Mouse (Mus musculus) kidney, postnatal 14 days (tissue): ENCODE measurements around the gene Rcor2.
A peak's percentile ranks its signal among the peaks of the same experiment; 100 is the strongest.

Experiments
- DNase-seq: peaks from one replicate; pipeline ENCODE4 v3.0.0; 2022; ENCODE audit warnings: mixed read lengths

Gene Rcor2

GRCm38 (mm10) chr19:7295071-7295658, 28.0 kb downstream of the Rcor2 start:
- peak; percentile 80 for DNase-seq

- peak; percentile 38 for DNase-seq
These were observed 28.8 kb downstream of the Rcor2 start for GRCm38 (mm10) chr19:7295959-7296358.

GRCm38 (mm10) chr19:7299052-7299451, 31.9 kb downstream of the Rcor2 start:
- no peak for DNase-seq

GRCm38 (mm10) chr19:7300078-7300477, 33.0 kb downstream of the Rcor2 start:
- no peak for DNase-seq

DNA sequence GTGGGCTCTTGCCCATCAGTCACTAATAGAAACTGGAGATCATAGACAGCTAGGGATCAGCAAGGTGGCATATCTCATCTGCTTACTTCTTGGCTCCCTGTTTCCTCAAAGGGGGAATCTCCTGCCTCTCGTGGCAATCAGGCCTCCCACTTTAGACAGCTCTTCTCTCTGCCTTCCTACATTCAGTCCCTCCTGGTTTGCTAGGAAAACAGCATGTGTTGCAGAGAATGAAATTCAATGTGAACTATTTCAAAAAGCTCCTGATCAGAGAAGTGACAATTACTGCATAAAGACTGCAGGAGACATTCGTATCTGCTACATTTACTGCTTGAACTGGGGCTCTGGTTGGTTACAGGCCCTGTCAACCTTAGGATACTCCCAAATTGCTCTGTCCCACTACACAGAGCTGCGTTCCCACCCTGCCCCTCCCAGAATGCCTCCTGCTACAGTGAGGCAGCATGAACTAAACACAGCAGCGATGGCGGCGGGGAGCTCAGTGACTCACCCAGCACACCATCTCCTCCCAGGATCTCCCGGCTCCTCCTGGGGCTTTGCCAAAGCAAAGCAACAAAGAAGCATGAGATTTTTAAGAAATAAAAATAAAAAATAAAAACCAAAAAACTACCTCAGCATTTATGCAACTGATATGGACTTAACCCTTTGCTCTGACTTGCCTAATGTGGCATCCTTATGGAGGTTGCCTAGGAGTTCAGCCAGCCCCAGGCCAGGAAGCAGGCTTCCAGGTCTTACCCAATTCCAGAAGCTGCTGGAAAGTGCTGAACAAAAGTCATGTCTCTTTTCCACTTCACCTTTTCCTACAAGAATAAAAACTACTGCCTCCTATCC, 34.7 kb downstream of the Rcor2 start:
- no peak for DNase-seq

DNA sequence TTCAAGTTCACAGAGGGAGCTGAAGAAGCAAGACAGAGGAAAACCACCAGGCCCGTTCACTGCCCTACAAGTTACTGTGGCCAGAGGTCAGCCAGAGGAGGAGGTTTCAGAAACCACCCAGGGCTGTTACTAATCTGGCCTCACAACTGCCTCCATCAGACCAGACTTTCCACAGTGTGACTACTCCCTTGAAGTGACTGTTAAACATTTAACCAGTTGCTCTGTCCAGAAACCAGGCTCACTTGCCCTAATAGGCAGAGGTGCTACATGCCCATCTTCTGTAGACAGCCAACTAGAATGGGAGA, 35.3 kb downstream of the Rcor2 start:
- peak; percentile 70 for DNase-seq

DNA sequence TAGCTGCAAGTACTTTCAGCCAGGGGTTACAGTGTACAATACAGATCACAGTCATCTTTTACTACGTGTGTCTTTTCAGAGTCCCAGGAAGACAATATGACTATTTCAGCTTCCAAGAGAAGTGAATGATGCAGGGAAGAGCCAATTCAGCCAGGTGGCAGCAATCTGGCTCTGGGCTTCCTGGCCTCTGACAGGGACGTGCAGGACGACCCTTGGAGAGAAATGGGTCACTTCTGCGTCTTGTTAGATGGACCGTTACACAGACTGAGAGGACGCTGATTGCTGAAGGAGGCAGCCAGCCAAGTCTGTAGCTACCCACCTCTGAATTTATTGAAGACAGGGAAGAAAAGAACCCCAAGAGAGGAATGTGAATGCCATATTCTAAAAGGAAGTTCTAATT, 36.7 kb downstream of the Rcor2 start:
- no peak for DNase-seq

DNA sequence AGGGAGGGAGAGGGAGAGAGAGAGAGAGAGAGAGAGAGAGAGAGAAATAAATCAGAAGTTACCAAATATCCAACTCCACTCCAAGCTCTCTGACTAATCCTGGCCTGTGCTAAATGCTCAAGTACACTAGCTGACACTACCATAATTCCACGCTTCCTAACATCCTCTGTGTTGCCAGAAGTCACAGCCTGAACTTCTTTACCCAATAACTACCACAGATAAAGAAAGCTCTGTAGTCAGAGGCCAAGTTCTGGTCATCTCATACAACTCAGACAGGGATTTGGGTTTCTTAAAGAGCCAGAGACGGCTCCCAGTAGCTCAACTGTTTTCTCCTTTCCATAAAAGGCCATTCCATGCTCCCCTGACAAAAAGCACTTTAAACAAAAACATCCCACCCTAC, 37.7 kb downstream of the Rcor2 start:
- DNase-seq: no peak

GRCm38 (mm10) chr19:7305380-7306310, 38.5 kb downstream of the Rcor2 start:
- DNase-seq: peak; percentile 73

DNA sequence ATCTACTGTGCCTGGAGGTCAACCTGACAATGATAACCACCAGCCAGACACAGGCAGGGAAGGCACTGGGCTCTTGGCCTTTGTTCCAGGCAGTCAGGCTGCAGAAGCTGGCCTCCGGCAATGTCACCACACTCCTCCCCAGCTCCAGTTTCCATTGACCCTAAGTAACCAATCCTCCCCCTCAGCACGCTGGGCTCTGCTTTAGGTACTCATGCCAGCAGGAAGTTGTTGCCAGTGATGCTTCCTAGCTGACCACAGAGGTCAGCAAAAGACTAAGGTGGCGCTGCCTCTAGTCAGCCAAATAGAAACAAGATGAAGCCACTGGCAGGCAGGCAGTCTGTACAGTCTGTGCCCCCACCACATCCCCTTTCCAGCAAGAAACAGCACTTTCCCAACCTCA, 39.8 kb downstream of the Rcor2 start:
- DNase-seq: peak; percentile 52

GRCm38 (mm10) chr19:7307995-7308770, 41.1 kb downstream of the Rcor2 start:
- DNase-seq: peak; percentile 87

DNA sequence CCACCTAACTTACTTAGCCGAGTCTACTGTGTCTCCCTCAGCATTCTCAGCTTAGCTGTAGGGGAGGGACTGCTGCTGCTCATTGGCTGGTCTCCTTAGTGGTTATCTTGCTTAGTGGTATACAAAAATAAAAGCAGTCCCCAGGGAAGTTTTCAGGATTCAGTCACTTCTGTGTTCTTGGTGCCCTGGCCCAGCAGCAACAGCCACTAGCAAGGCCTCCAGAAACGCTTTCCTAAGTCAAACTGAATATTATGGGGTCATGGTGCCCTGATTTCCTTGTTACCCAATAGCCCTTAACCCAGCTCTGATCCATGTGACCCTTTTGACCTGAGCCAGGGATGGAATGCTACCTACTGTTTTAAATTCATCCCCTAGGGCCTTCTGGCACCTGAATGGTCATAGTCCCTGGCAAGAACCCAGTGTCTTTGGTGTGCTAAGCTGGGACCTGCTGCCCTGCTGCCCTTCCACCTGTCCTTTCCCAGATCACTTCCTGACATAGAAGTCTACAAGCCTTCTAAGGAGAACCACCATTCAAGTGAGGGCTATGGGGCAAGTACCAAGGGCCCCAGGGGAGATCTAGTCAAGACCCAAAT, 42.7 kb downstream of the Rcor2 start:
- DNase-seq: peak; percentile 78

GRCm38 (mm10) chr19:7310704-7311103, 43.6 kb downstream of the Rcor2 start:
- DNase-seq: peak; percentile 84

- DNase-seq: no peak
These were observed 44.2 kb downstream of the Rcor2 start for GRCm38 (mm10) chr19:7311306-7311705.

- no peak for DNase-seq
These were observed 46.5 kb downstream of the Rcor2 start for GRCm38 (mm10) chr19:7313660-7314059.

DNA sequence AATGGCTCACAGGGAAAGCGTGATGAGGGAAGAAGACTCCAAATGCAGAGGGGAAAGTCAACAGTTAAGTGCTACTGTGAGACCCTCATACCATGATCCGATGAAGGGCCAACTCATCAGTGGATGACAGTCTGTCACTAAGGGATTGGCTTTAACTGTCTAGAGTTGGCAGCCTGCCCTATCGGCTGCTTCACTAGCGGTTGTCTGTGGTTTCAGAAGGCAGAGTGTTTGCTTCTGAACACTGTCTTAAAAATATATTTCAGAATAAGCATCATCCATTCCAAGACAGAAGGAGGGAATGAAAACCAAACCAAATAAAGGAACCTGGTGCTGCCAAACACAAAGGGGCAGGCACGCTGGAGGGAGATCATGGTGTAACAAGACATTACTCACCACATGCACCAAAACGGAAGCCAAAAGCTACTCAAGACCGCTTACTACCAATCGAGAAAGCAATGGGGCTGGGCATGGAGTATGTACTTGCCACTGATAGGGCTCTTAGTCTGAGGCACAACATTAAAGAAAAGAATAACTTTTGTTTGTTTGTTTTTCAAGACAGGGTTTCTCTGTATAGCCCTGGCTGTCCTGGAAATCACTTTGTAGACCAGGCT, 48.0 kb downstream of the Rcor2 start:
- no peak for DNase-seq

- DNase-seq: no peak
These were observed 48.5 kb downstream of the Rcor2 start for GRCm38 (mm10) chr19:7315587-7315984.

GRCm38 (mm10) chr19:7316822-7317221, 49.7 kb downstream of the Rcor2 start:
- no peak for DNase-seq

DNA sequence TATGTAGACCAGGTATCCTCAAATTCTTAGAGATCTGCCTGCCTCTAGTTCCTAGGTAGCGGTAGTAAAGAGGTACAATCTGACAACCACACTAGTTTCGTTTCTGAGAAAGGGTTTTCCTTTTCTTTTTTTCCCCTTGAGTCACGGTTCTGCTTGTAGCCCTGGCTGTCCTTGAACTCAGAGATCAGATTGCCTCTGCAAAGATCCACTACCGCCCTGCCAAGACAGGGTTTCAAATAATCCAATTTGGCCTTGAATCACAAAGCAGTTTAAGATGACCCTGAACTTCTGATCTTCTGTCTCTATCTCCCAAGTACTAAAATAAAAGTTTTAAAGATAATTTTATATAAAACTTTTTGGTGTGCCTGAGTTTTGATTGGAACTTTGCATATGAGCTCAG, 50.6 kb downstream of the Rcor2 start:
- DNase-seq: no peak

- peak; percentile 53 for DNase-seq
These were observed 53.1 kb downstream of the Rcor2 start for GRCm38 (mm10) chr19:7320181-7320580.

- DNase-seq: no peak
These were observed 54.3 kb downstream of the Rcor2 start for GRCm38 (mm10) chr19:7321391-7321790.
